Mouse (Mus musculus) megakaryocyte, embryonic 14.5 days (primary cell): Measurements from ENCODE around the gene Col16a1. TPM values are rescaled to one million over a fixed set of nuclear protein-coding genes. Genes with fewer than 3 reads are reported as not detected.

Experiments
- H3K27me3 ChIP-seq: replicated peaks from 2 replicates; pipeline ENCODE3; 2012; ENCODE audit warnings: inconsistent platforms
- H3K36me3 ChIP-seq: replicated peaks from 2 replicates; pipeline ENCODE3; 2012; ENCODE audit warnings: low read length, inconsistent platforms, mixed read lengths
- H3K4me1 ChIP-seq: 2 replicates; pipeline ENCODE4 v1.6.1; 2012; ENCODE audit warnings: inconsistent platforms
- H3K4me3 ChIP-seq: replicated peaks from 2 replicates; pipeline ENCODE3; 2012; ENCODE audit warnings: moderate library complexity, mild to moderate bottlenecking, inconsistent platforms
- H3K9me3 ChIP-seq: 2 replicates; pipeline ENCODE4 v1.6.1; 2012; ENCODE audit warnings: inconsistent platforms
- FLI1 ChIP-seq: IDR thresholded peaks from 2 replicates; pipeline ENCODE4 v1.6.1; 2012; ENCODE audit warnings: low read length, inconsistent platforms, mixed read lengths
- GATA1 ChIP-seq: IDR thresholded peaks from 3 replicates; pipeline ENCODE4 v1.6.1; 2012; ENCODE audit warnings: mixed read lengths, low read length, inconsistent platforms, borderline replicate concordance
- polyA plus RNA-seq: library from polyadenylated mRNA; stranded (reverse); fragments of >175 nt; gene quantifications from 2 replicates; pipeline ENCODE4 v1.2.3, GENCODE M21; 2012; ENCODE audit warnings: low replicate concordance; ENCODE audit not compliant: insufficient read depth

The Col16a1 gene
- polyA plus RNA-seq, 1 experiment, result 5.1 TPM

DNA sequence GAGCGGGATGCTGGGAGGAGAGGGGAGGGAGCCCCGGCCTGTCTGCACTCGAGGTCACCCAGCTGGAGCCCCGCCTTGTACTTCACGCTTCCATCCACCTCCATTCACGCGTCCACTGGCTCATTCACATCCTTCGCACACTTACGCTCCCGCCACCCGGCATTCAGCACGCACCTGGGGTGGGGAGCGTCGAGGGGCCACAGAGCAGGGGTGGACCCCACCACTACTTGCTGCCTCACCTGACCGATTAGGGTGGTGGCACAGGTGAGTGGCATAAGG, 91.5 kb downstream of the Col16a1 start, which contains the start of gene Hcrtr1:
Gene Hcrtr1 (minus strand): TSS at position 146 of the 279 bp plus-strand sequence.
- Histone ChIP-seq H3K36me3 (no peaks in the 10 kb centered on the region), H3K27me3 (peaks cover 95% of the 10 kb centered on the region), H3K9me3 (no peaks in the 10 kb centered on the region), H3K4me3 (peak within 1 kb of the TSS; percentile 80), H3K4me1 (peaks cover 30% of the 10 kb centered on the region)
- TF ChIP-seq GATA1 (no peak), FLI1 (no peak)

DNA sequence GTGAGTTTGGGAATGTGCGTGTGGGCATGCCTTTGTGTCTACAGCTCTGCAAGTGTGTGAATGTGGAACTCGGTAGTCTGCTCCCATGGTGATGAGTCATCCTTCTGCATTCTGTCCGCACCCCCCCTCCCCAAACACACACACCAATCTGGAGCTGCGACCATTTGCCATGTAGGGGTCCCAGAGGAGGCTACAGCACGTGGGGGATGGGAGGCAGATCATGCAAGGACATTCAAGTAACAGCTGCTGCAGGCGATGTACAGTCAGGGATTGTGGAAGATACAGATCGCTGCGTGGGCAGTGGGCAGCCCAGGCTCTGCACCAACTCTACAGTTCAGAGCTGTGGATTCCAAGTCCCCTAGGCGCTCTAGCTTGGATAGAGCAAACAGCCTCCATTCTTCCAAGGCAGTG, 93.4 kb downstream of the Col16a1 start:
- Histone ChIP-seq H3K27me3 (peaks cover 94% of the 10 kb centered on the region), H3K9me3 (peaks cover 13% of the 10 kb centered on the region)
- TF ChIP-seq FLI1, result no peak

DNA sequence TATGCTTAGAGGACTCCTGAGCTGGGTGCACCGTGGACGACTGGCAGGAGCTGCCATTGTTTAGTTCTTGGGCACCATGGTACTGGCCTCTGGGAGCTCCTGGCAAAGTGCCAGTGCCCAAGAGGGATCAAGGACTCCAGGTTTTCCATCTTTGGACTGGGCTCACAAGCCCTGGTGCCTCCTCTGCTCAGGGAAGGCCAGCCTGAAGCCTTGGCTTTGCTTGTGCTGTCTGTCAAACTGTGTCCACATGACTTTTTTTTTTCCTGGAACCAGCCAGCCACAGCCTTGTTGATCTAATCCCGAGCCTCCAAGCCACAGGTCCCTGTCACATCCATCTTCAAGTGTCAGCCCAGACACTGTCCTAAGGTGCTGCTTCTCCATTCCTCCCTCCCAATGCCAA, 94.1 kb downstream of the Col16a1 start:
- TF ChIP-seq GATA1, result no peak
- no peak for TF ChIP-seq FLI1
- Histone ChIP-seq H3K27me3 (peaks cover 94% of the 10 kb centered on the region), H3K4me3 (no peak overlapping the region), H3K9me3 (peaks cover 16% of the 10 kb centered on the region), H3K4me1 (peaks cover 26% of the 10 kb centered on the region), H3K36me3 (no peaks in the 10 kb centered on the region)

More for the DNA sequence above, 93.4 kb downstream of the Col16a1 start:
- H3K4me3 ChIP-seq, result no peak overlapping the region
- H3K4me1 ChIP-seq, result peaks cover 28% of the 10 kb centered on the region
- H3K36me3 ChIP-seq, result no peaks in the 10 kb centered on the region

DNA sequence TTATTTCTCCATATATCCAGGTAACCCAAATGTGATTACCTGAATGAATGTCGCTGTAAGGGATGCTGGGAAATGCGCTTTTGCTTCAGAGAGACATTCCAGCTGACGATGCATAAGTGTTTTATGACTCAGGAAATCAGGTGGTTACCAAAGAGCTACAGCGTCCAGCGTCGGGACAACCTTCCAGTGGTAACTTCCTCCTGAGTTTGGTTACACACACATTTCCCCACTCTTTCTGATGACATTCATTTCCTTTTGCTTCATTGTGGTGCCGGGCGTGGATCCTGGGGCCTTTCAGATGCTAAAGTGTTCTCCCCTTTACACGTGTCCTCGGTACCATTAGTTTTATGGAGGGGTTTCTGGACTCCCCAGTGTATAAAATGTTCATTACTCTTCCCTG, 100.8 kb downstream of the Col16a1 start:
- peaks cover 16% of the 10 kb centered on the region for H3K9me3 ChIP-seq
- no peak for TF ChIP-seq FLI1
- H3K27me3 ChIP-seq, result peaks cover 78% of the 10 kb centered on the region
- no peak overlapping the region for H3K4me3 ChIP-seq
- H3K4me1 ChIP-seq, result no peaks in the 10 kb centered on the region
- H3K36me3 ChIP-seq, result no peaks in the 10 kb centered on the region

Other genes with a start within 250 kb of the Col16a1 start
- gene Ptp4a2, start 236.6 kb upstream of the Col16a1 start, polyA plus RNA-seq, result 14.5 and 30.1 TPM in 2 replicates
- gene Spocd1, start 118.6 kb upstream of the Col16a1 start, polyA plus RNA-seq, result 0.43 TPM in 1 of 2 replicates, not detected in the other
- gene Adgrb2, start 63.0 kb upstream of the Col16a1 start, polyA plus RNA-seq, result 2.6 and 11.0 TPM in 2 replicates
- 27.1 and 33.9 TPM in 2 replicates for gene Pef1, start 54.7 kb downstream of the Col16a1 start, polyA plus RNA-seq
- not detected in 2 replicates for gene Hcrtr1, start 91.5 kb downstream of the Col16a1 start, polyA plus RNA-seq
- 1.2 TPM in 1 of 2 replicates, not detected in the other for gene Tinagl1, start 127.3 kb downstream of the Col16a1 start, polyA plus RNA-seq
- gene Gm853, start 174.6 kb downstream of the Col16a1 start, polyA plus RNA-seq, result 0.11 TPM in 1 of 2 replicates, not detected in the other
- gene Serinc2, start 231.4 kb downstream of the Col16a1 start, polyA plus RNA-seq, result 0.39 TPM in 1 of 2 replicates, not detected in the other